Mouse (Mus musculus): ENCODE results near the gene Agfg2.

Gene Agfg2

DNA sequence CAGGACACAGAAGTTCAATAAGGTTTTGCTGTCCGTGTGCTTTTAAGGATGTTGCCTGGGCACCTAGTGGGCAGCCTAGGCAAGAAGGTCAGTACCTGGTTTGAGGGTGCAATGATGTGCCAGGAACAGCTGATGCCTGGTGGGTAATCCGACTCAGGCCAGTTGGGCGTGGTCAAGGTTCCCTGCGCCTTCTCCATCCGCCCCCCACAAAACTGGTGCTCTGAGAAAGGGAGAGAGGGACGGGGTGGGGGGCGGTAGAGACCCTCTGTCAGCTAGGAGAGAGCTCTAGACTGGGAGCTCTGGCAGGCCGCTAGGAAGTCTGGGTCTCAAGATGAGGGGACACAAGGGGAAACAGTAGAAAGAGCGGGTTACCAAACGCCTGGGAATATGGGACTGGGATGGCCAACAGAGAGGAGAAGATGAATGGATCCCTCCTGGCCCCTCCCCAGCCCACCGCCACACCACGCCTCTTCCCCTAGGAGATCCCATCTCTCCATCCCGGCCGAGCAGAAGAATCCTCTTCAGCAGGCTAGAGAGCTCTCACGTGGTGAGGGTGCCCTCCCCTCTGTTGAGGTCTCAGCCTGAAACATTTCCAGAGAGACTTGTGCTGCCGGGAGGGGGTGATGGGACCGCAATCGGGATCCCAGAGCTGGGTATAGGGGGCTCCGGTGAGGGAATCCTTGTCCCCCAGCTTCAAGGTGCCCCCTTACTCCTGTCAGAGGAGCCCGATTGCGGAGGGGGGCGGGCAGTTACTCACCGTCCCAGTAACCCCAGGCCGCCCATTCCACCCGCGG, 76.5 kb downstream of the Agfg2 start:
- no peak for DNase-seq

DNA sequence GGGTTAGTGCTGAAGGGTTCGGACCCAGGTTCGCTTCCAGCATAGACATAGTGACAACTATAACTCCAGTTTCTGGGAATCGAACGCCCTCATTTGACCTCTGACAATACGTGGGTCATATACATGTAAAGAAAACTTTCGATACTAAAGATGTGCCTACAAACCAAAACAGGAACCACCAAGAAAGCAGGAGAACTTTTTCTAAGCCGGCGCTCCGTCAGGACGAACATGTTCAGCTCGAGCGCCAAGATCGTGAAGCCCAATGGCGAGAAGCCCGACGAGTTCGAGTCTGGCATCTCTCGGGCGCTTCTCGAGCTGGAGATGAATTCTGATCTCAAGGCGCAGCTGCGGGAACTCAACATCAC, 83.2 kb downstream of the Agfg2 start:
- DNase-seq: no peak

DNA sequence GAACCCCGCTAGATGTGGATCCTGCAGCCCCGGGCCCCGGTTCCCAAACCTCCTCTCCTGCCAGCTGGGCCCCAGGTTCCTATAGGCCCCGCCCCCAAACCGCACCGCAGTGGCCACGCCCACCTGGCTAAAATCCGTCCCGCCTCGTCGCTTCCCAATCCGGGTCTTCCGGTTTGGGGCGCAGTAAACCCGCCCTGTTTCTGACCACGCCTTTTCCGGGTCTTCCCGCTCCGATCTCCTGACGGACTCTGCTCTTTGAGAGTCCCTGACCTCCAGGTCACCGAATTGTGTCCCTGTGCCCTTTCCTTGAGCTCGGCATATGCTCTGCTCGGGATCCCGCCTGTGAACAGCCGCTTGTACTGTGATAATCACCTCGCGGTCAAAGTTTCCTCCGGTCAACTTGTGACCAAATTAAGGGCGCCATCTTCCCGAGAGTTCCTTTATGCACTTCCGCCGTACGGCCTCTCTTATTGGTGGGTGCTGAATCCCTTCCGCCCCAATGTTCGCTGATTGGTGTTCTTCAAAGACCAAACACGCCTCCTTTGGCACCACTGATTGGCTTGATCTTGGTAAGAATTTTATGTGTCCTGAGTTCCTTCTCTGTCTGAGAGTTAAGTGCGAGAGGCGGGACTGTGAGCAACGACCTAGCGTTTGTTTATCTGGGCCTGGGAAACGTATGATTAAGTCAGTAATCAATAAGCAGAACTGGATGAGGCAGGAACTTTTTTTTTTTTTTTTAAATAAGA, 83.7 kb downstream of the Agfg2 start, which contains the start of gene Mospd3:
Mospd3 (minus strand) TSS at position 440 of the 746 bp plus-strand sequence.
- DNase-seq: peak; percentile 96

Data from right cerebral cortex, adult 18-20 months (tissue).